Mouse (Mus musculus): ENCODE results near the gene Blmh. TPM values are rescaled to one million over a fixed set of nuclear protein-coding genes. Genes with fewer than 3 reads are reported as not detected.

Blmh gene
- polyA plus RNA-seq, 1 experiment from 2014 or later, result 133 TPM

DNA sequence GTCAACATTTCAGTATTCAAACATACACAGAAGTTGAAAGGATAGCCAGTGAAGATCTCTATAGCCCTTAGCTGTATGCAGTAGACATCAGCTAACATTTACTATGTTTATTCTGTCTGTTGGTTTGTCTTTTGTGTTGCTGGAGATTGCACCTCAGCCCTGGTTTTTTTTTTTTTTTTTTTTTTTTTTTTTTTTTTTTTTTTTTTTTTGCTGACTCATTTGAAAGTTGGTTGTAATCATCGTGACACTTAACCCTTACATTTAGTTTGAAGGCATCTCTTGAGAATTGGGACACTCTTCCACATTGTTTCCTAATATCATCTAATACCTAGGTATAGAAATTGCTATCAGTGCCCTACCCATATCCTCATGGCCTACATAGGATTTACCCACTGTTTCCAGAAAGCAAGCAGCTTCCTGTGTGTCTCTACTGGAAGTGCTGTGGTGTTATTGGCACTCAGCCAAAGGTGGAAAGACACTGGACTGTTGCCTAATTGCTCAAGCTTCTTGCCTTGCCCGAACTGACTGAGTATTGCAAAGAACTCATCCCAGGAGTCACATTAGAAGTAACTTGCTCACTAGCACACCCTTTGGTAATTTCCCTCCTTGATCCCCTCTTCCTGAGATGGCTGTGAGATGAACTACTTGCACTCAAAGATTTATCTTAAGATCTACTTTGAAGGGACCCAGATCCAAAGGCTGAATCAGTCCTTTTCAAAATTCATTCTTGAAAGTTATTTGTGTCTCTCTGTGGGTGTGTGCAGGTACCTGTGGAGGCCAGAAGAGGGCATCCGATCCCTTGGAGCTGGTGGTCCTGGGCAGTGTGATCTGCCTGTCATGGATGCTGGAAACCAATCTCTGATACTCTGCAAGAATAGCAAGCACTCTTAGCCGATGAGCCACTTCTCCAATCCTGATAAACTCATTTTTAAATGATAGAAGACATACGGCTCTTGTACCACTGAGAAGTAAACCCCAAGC is 24.6 kb upstream of the Blmh start:
- Histone ChIP-seq H3K4me1 (replicated peaks; ENCODE audit: insufficient read depth, low read length) (peaks cover 15% of the 10 kb centered on the region), H3K4me3 (replicated peaks; ENCODE audit: low read depth, low read length) (no peak overlapping the region), H3K4me2 (ENCODE audit: low read length) (no peak overlapping the region), H3K27me3 (ENCODE audit: insufficient read depth, low read length) (no peaks in the 10 kb centered on the region), H3K27ac (no peak overlapping the region), H3K9ac (ENCODE audit: low read depth, low read length) (no peak overlapping the region), H3K9me3 (replicated peaks; ENCODE audit: low read length) (no peaks in the 10 kb centered on the region), H3K36me3 (ENCODE audit: insufficient read depth, low read length) (no peaks in the 10 kb centered on the region)
- DNase-seq (ENCODE audit: low spot score) (peak; percentile 58), ATAC-seq (replicated peaks; ENCODE audit: low FRiP score, low read depth) (no peak)
- WGBS, result 67% methylated on average over 5 of the region's 5 CpGs
- peak; percentile 76 for TF ChIP-seq CTCF (IDR thresholded peaks at IDR 0.05; ENCODE audit: low read depth)

GRCm38 (mm10) chr11:76901579-76902361 is 22.8 kb upstream of the Blmh start, which contains the start of gene Tmigd1:
Gene Tmigd1, plus strand, starts transcription at chr11:76902159.
- no peak within 1 kb of the TSS for H3K4me2 ChIP-seq (ENCODE audit: low read length)
- DNase-seq (ENCODE audit: low spot score) (no peak), ATAC-seq (replicated peaks; ENCODE audit: low FRiP score, low read depth) (no peak)
- H3K4me1 ChIP-seq (replicated peaks; ENCODE audit: insufficient read depth, low read length), result peaks cover 15% of the 10 kb centered on the region
- no peaks in the 10 kb centered on the region for H3K36me3 ChIP-seq (ENCODE audit: insufficient read depth, low read length)
- no peak within 1 kb of the TSS for H3K27ac ChIP-seq
- 76% methylated on average over 7 of the region's 7 CpGs for WGBS
- no peak within 1 kb of the TSS for H3K9ac ChIP-seq (ENCODE audit: low read depth, low read length)
- no peaks in the 10 kb centered on the region for H3K27me3 ChIP-seq (ENCODE audit: insufficient read depth, low read length)
- no peak within 1 kb of the TSS for H3K4me3 ChIP-seq (replicated peaks; ENCODE audit: low read depth, low read length)
- H3K9me3 ChIP-seq (replicated peaks; ENCODE audit: low read length), result no peaks in the 10 kb centered on the region
- TF ChIP-seq CTCF (IDR thresholded peaks at IDR 0.05; ENCODE audit: low read depth), result no peak

- Histone ChIP-seq H3K9ac (ENCODE audit: low read depth, low read length) (no peak overlapping the region), H3K9me3 (replicated peaks; ENCODE audit: low read length) (no peaks in the 10 kb centered on the region), H3K36me3 (ENCODE audit: insufficient read depth, low read length) (no peaks in the 10 kb centered on the region), H3K27ac (no peak overlapping the region), H3K27me3 (ENCODE audit: insufficient read depth, low read length) (no peaks in the 10 kb centered on the region), H3K4me2 (ENCODE audit: low read length) (no peak overlapping the region), H3K4me3 (replicated peaks; ENCODE audit: low read depth, low read length) (no peak overlapping the region), H3K4me1 (replicated peaks; ENCODE audit: insufficient read depth, low read length) (peaks cover 3% of the 10 kb centered on the region; the same call in 1 of the 2 replicates)
- TF ChIP-seq CTCF (IDR thresholded peaks at IDR 0.05; ENCODE audit: low read depth), result no peak
- ATAC-seq (replicated peaks; ENCODE audit: low FRiP score, low read depth) (no peak), DNase-seq (ENCODE audit: low spot score) (no peak)
- 65% methylated on average over 2 of the region's 2 CpGs for WGBS
Observed at GRCm38 (mm10) chr11:76904340-76904739, 20.3 kb upstream of the Blmh start.

DNA sequence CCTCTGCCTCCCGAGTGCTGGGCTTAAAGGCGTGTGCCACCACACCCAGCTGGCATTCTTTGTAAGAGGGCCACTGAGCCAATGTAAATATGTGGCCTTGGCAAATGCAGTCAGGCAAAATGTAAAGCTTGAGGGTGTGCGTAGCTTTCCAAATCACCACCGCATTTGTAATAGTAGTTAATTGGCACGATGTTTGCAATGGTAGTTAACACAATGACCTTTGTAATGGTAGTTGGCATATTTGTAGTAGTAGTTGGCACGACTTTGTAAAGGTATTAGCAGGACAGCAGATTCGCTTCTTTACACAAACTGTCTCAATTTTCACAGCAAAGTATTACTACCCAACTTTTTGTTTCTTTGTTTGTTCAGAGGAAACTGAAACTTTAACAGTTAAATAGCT is 16.0 kb upstream of the Blmh start:
- WGBS, result 73% methylated on average over 7 of the region's 7 CpGs
- no peak overlapping the region for H3K4me3 ChIP-seq (replicated peaks; ENCODE audit: low read depth, low read length)
- H3K27ac ChIP-seq, result no peak overlapping the region
- TF ChIP-seq CTCF (IDR thresholded peaks at IDR 0.05; ENCODE audit: low read depth), result no peak
- no peaks in the 10 kb centered on the region for H3K9me3 ChIP-seq (replicated peaks; ENCODE audit: low read length)
- ATAC-seq (replicated peaks; ENCODE audit: low FRiP score, low read depth) (no peak), DNase-seq (ENCODE audit: low spot score) (no peak)
- peaks cover 14% of the 10 kb centered on the region for H3K4me1 ChIP-seq (replicated peaks; ENCODE audit: insufficient read depth, low read length)
- H3K36me3 ChIP-seq (ENCODE audit: insufficient read depth, low read length), result no peaks in the 10 kb centered on the region
- no peaks in the 10 kb centered on the region for H3K27me3 ChIP-seq (ENCODE audit: insufficient read depth, low read length)
- no peak overlapping the region for H3K4me2 ChIP-seq (ENCODE audit: low read length)
- H3K9ac ChIP-seq (ENCODE audit: low read depth, low read length), result no peak overlapping the region

- ATAC-seq (replicated peaks; ENCODE audit: low FRiP score, low read depth) (peak; percentile 94), DNase-seq (ENCODE audit: low spot score) (peak; percentile 77)
- H3K27me3 ChIP-seq (ENCODE audit: insufficient read depth, low read length), result no peaks in the 10 kb centered on the region
- peak overlapping the region; percentile 86 for H3K27ac ChIP-seq
- peaks cover 15% of the 10 kb centered on the region for H3K4me1 ChIP-seq (replicated peaks; ENCODE audit: insufficient read depth, low read length)
- TF ChIP-seq CTCF (IDR thresholded peaks at IDR 0.05; ENCODE audit: low read depth), result no peak
- H3K4me2 ChIP-seq (ENCODE audit: low read length), result no peak overlapping the region
- peak overlapping the region; percentile 18; the same call in 1 of the 2 replicates for H3K9ac ChIP-seq (ENCODE audit: low read depth, low read length)
- no peaks in the 10 kb centered on the region for H3K36me3 ChIP-seq (ENCODE audit: insufficient read depth, low read length)
- no peaks in the 10 kb centered on the region for H3K9me3 ChIP-seq (replicated peaks; ENCODE audit: low read length)
- H3K4me3 ChIP-seq (replicated peaks; ENCODE audit: low read depth, low read length), result no peak overlapping the region
- 47% methylated on average over 3 of the region's 3 CpGs for WGBS
Observed at GRCm38 (mm10) chr11:76911325-76912054, 13.1 kb upstream of the Blmh start.

DNA sequence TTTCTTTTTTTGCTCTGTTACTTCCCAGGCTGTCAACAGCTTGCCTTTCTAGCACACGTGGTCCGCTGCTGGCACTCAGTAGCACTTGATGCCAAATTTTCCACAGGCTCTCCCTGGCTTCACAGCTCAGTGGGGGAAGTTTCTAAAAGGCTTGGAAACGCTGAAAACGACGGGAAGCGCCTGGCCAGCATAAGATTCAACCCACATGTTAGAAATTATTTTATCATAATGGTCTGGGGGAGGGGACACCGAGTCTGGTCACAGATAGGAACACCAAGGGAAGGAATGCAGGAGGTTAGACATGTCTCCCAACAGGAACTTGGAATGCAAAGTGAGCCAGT is 12.6 kb upstream of the Blmh start:
- no peaks in the 10 kb centered on the region for H3K27me3 ChIP-seq (ENCODE audit: insufficient read depth, low read length)
- no peak for TF ChIP-seq CTCF (IDR thresholded peaks at IDR 0.05; ENCODE audit: low read depth)
- no peak overlapping the region for H3K9ac ChIP-seq (ENCODE audit: low read depth, low read length)
- ATAC-seq (replicated peaks; ENCODE audit: low FRiP score, low read depth) (no peak), DNase-seq (ENCODE audit: low spot score) (peak; percentile 46)
- no peaks in the 10 kb centered on the region for H3K36me3 ChIP-seq (ENCODE audit: insufficient read depth, low read length)
- H3K4me3 ChIP-seq (replicated peaks; ENCODE audit: low read depth, low read length), result no peak overlapping the region
- no peaks in the 10 kb centered on the region for H3K9me3 ChIP-seq (replicated peaks; ENCODE audit: low read length)
- peaks cover 20% of the 10 kb centered on the region for H3K4me1 ChIP-seq (replicated peaks; ENCODE audit: insufficient read depth, low read length)
- H3K4me2 ChIP-seq (ENCODE audit: low read length), result no peak overlapping the region
- WGBS, result 20% methylated on average over 7 of the region's 7 CpGs
- peak overlapping the region; percentile 86 for H3K27ac ChIP-seq
